Comparison of ENCODE assay signal across 8 mouse cellular contexts in the genomic region with DNA sequence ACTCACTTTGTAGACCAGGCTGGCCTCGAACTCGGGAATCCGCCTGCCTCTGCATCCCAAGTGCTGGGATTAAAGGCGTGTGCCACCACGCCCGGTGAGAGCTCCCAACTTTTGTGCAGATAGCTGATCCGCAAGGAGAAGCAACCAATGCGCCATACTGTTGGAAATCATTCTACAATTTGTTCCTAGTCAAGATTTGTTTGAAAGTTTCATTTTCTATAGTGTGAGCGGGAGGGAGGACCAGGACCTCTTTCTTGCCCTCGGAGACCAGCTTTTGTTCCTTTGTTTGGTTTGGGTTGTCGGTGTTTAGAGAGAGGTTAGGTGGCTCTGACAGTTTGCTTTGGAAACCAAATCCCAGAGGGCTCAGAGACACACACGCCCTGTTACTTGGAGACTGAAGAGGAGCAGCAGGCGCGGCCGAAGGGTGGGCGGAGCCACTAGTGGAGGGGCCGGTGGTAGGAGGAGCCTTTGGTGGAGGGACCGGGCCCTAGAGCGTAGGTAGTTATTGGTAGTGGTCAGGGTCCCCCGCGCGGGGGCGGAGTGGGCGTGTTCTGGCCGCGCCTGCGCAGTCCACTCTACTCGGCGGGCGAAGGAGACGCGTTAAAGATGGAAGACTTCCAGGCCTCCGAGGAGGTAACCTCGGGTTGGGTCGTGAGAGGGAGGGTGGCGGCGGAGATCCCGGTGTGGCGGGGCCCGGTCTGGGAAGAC. TPM values are rescaled to one million over a fixed set of nuclear protein-coding genes. Genes with fewer than 3 reads are reported as not detected.
A peak's percentile ranks its signal among the peaks of the same experiment; 100 is the strongest.
DNase-seq lines count a peak whose midpoint lies in the region; ATAC-seq and TF ChIP-seq lines count a peak whose summit lies in the region.
"Not testable (repeated sequence)": the region's sequence is repeated elsewhere in the genome, so short reads cannot be mapped to it uniquely, and the experiment has no call there.

A gene (plus strand): TSS at position 468 of the 708 bp plus-strand sequence.

- not testable (repeated sequence) for H3K36me3 ChIP-seq in embryonic facial prominence, embryonic 12.5 days; heart, adult 2 months (ENCODE audit: control insufficient read depth, insufficient read depth, low read length); kidney, adult 2 months (ENCODE audit: control insufficient read depth, insufficient read depth, low read length); limb, embryonic 14.5 days (ENCODE audit: control insufficient read depth, insufficient read depth, low read length); midbrain, embryonic 16.5 days (ENCODE audit: control insufficient read depth, insufficient read depth, low read length)

- TF ChIP-seq EP300 in heart, adult 2 months (IDR thresholded peaks at IDR 0.05; ENCODE audit: insufficient read depth, low read depth, low read length), result not testable (repeated sequence)

- intact Hi-C loops in heart, adult 2 months (cut with DNase I), result not testable (repeated sequence)

- not testable (repeated sequence) for H3K27me3 ChIP-seq in embryonic facial prominence, embryonic 12.5 days; heart, adult 2 months (ENCODE audit: control insufficient read depth, insufficient read depth, low read length); kidney, adult 2 months (replicated peaks; ENCODE audit: control insufficient read depth, insufficient read depth, low read length); limb, embryonic 14.5 days (ENCODE audit: control insufficient read depth, insufficient read depth, low read length); midbrain, embryonic 16.5 days (ENCODE audit: control insufficient read depth, insufficient read depth, low read depth, low read length)

- H3K9ac ChIP-seq in embryonic facial prominence, embryonic 12.5 days, result not testable (repeated sequence)
- peak within 1 kb of the TSS; percentile 69 for H3K9ac ChIP-seq in heart, adult 2 months (ENCODE audit: low read depth, low read length)
- 0 out of 2 replicates have a peak within 1 kb of the TSS, but pooled peaks have one; percentile 12 for H3K9ac ChIP-seq in limb, embryonic 14.5 days (ENCODE audit: low read depth, low read length, severe bottlenecking)
- H3K9ac ChIP-seq in midbrain, embryonic 16.5 days (ENCODE audit: low read depth, low read length), result peak within 1 kb of the TSS; percentile 41; the same call in 1 of the 2 replicates

- TF ChIP-seq CTCF in heart, adult 2 months (IDR thresholded peaks at IDR 0.05); kidney, adult 2 months (conservative IDR thresholded peaks at IDR 0.05; ENCODE audit: insufficient read depth, insufficient read length, low read depth, low read length): not testable (repeated sequence)

- H3K79me2 ChIP-seq in heart, adult 2 months (replicated peaks; ENCODE audit: control insufficient read depth, insufficient read depth, low read length), result not testable (repeated sequence)

- not testable (repeated sequence) for H3K4me1 ChIP-seq in embryonic facial prominence, embryonic 12.5 days; heart, adult 2 months (ENCODE audit: control insufficient read depth, insufficient read depth, low read length); kidney, adult 2 months (ENCODE audit: control insufficient read depth, insufficient read depth, low read length); limb, embryonic 14.5 days (ENCODE audit: control insufficient read depth, insufficient read depth, low read length); midbrain, embryonic 16.5 days (ENCODE audit: control insufficient read depth, insufficient read depth, low read length)

- not testable (repeated sequence) for H3K27ac ChIP-seq in embryonic facial prominence, embryonic 12.5 days; limb, embryonic 14.5 days (replicated peaks; ENCODE audit: low read depth, low read length)
- peak within 1 kb of the TSS; percentile 58 for H3K27ac ChIP-seq in heart, adult 2 months
- peak within 1 kb of the TSS; percentile 45; the same call in 1 of the 2 replicates for H3K27ac ChIP-seq in kidney, adult 2 months (ENCODE audit: insufficient read depth, low read depth, low read length)
- H3K27ac ChIP-seq in midbrain, embryonic 16.5 days (ENCODE audit: low read length), result peak within 1 kb of the TSS; percentile 67; the same call in 1 of the 2 replicates

- peak; percentile 75 for DNase-seq in 3134 (ENCODE audit: extremely low read depth, insufficient read length, low spot score)
- DNase-seq in adrenal gland, postnatal 25 days, result peak; percentile 74
- peak; percentile 81 to 91 for DNase-seq in heart, adult 2 months
- DNase-seq in kidney, adult 2 months, result peak; percentile 91
- peak; percentile 82 for DNase-seq in limb, embryonic 14.5 days (ENCODE audit: low spot score)
- peak; percentile 48 to 53 for DNase-seq in spleen, postnatal 14 days (ENCODE audit: low spot score in 2 of 2)

- peak; percentile 96 for ATAC-seq in embryonic facial prominence, embryonic 12.5 days (ENCODE audit: insufficient number of reproducible peaks, insufficient read depth, low FRiP score, low TSS enrichment)
- peak; percentile 99 for ATAC-seq in limb, embryonic 14.5 days (ENCODE audit: low FRiP score, low read depth)
- ATAC-seq in midbrain, embryonic 16.5 days, result peak; percentile 95

- peak; percentile 73 for TF ChIP-seq POLR2A in heart, adult 2 months (IDR thresholded peaks at IDR 0.05; ENCODE audit: insufficient read depth, low read depth, low read length)
- TF ChIP-seq POLR2A in kidney, adult 2 months (IDR thresholded peaks at IDR 0.05; ENCODE audit: low read depth, low read length), result peak; percentile 4
- 0 out of 2 replicates have a peak, but pooled peaks have one; percentile 20 for TF ChIP-seq POLR2A in limb, embryonic 14.5 days (IDR thresholded peaks at IDR 0.05; ENCODE audit: borderline replicate concordance, extremely low read depth, insufficient read depth, insufficient read length)

- not testable (repeated sequence) for H3K9me3 ChIP-seq in embryonic facial prominence, embryonic 12.5 days; limb, embryonic 14.5 days (ENCODE audit: control insufficient read depth, low read length); midbrain, embryonic 16.5 days (replicated peaks; ENCODE audit: control insufficient read depth, low read length, poor library complexity, severe bottlenecking)

- WGBS in embryonic facial prominence, embryonic 12.5 days, result 13% methylated on average over 34 of the region's 40 CpGs
- 8% methylated on average over 33 of the region's 40 CpGs for WGBS in heart, adult 2 months
- WGBS in kidney, adult 2 months, result 9% methylated on average over 35 of the region's 40 CpGs
- 17% methylated on average over 25 of the region's 40 CpGs for WGBS in limb, embryonic 14.5 days
- WGBS in midbrain, embryonic 16.5 days, result 5% methylated on average over 25 of the region's 40 CpGs

- peak within 1 kb of the TSS; percentile 33 for H3K4me3 ChIP-seq in embryonic facial prominence, embryonic 12.5 days
- H3K4me3 ChIP-seq in heart, adult 2 months, result peak within 1 kb of the TSS; percentile 43
- H3K4me3 ChIP-seq in kidney, adult 2 months (ENCODE audit: insufficient read depth, low read depth, low read length), result peak within 1 kb of the TSS; percentile 45
- peak within 1 kb of the TSS; percentile 30 for H3K4me3 ChIP-seq in limb, embryonic 14.5 days (replicated peaks; ENCODE audit: low read length)
- H3K4me3 ChIP-seq in midbrain, embryonic 16.5 days (ENCODE audit: low read depth, low read length), result peak within 1 kb of the TSS; percentile 33

- peak within 1 kb of the TSS; percentile 33; the same call in 1 of the 2 replicates for H3K4me2 ChIP-seq in embryonic facial prominence, embryonic 12.5 days (replicated peaks)
- H3K4me2 ChIP-seq in limb, embryonic 14.5 days (replicated peaks; ENCODE audit: low read depth, low read length, severe bottlenecking), result peak within 1 kb of the TSS; percentile 33
- peak within 1 kb of the TSS; percentile 47 for H3K4me2 ChIP-seq in midbrain, embryonic 16.5 days (ENCODE audit: low read length)

RNA-seq across cellular contexts. Expression of the gene that starts here (rescaled TPM):
- total RNA-seq in adrenal gland, postnatal 25 days (2021), result 14.6 and 21.0 TPM in 2 replicates
- 51.4 and 65.5 TPM in 2 replicates for polyA plus RNA-seq in embryonic facial prominence, embryonic 12.5 days (2016; fragmentation: Nextera tagmentation; extraction: Ambion mirVana)
- 1 to 10 TPM; 1.7 to 4.1 TPM for total RNA-seq in heart, adult 2 months (2021)
- 7.4 and 9.5 TPM in 2 replicates for polyA plus RNA-seq in heart, adult 2 months (2012; rRNA removed)
- polyA plus RNA-seq in kidney, adult 2 months (2012; rRNA removed), result 5.2 and 5.6 TPM in 2 replicates
- 45.9 and 50.2 TPM in 2 replicates for polyA plus RNA-seq in limb, embryonic 14.5 days (2012; rRNA removed)
- polyA plus RNA-seq in limb, embryonic 14.5 days (2014; fragmentation: Nextera tagmentation; extraction: Ambion mirVana), result 29.3 and 36.5 TPM in 2 replicates
- 61.5 and 73.2 TPM in 2 replicates for polyA plus RNA-seq in midbrain, embryonic 16.5 days (2015; fragmentation: Nextera tagmentation; extraction: Ambion mirVana)

Comparison
In these comparisons a context has a peak if more than half of its experiments do, and no peak if none do; other contexts are left out.
1. POLR2A ChIP-seq: peak in every context shown above with its lines; median percentile 73 in heart, adult 2 months; 20 in limb, embryonic 14.5 days; 4 in kidney, adult 2 months.